13 mouse cellular contexts compared by ENCODE assay signal in genomic region chr2:74658667-74659371, GRCm38 (mm10). TPM values are rescaled to one million over a fixed set of nuclear protein-coding genes. Genes with fewer than 3 reads are reported as not detected.
DNase-seq lines count a peak whose midpoint lies in the region; ATAC-seq and TF ChIP-seq lines count a peak whose summit lies in the region.
"Had no signal": no experiment of that assay in that cellular context is flagged by ENCODE, and none has a peak within 500 bp of the region (broad histone marks: within the 10 kb centered on the region; RNA-seq: fewer than 3 reads in every experiment).

No protein-coding gene starts in this region.

- peak; percentile 85 for DNase-seq in heart, adult 11 months
- no peak for DNase-seq in heart, adult 8-10 months (ENCODE audit: low spot score)
- no peak for DNase-seq in midbrain, embryonic 11.5 days (ENCODE audit: low spot score, missing footprints)
- no peak for DNase-seq in layer of hippocampus, postnatal 25 days (ENCODE audit: extremely low spot score in 1 of 2, low spot score in 1 of 2)
- no peak for DNase-seq in natural killer cell, adult 2 months (ENCODE audit: low spot score in 2 of 2)
- no peak for DNase-seq in layer of hippocampus, adult 11-12 months (ENCODE audit: low spot score)
- DNase-seq: thymus, postnatal 36 days had no signal

- H3K27ac ChIP-seq in embryonic facial prominence, embryonic 15.5 days (replicated peaks), result no peak overlapping the region
- no peak overlapping the region; the same call in 1 of the 2 replicates for H3K27ac ChIP-seq in midbrain, embryonic 11.5 days (ENCODE audit: low read depth, low read length)
- H3K27ac ChIP-seq: heart, embryonic 15.5 days had no signal

- no peaks in the 10 kb centered on the region for H3K9me3 ChIP-seq in E14TG2a.4 (ENCODE audit: low read length)
- H3K9me3 ChIP-seq in embryonic facial prominence, embryonic 15.5 days (replicated peaks), result no peaks in the 10 kb centered on the region
- H3K9me3 ChIP-seq in midbrain, embryonic 11.5 days (ENCODE audit: control insufficient read depth, low read length), result no peaks in the 10 kb centered on the region
- H3K9me3 ChIP-seq: heart, embryonic 15.5 days had no signal

- H3K36me3 ChIP-seq in E14TG2a.4 (ENCODE audit: insufficient read depth, low read length), result no peaks in the 10 kb centered on the region
- no peaks in the 10 kb centered on the region for H3K36me3 ChIP-seq in embryonic facial prominence, embryonic 15.5 days
- H3K36me3 ChIP-seq in midbrain, embryonic 11.5 days (ENCODE audit: control insufficient read depth, insufficient read depth, low read length), result no peaks in the 10 kb centered on the region
- H3K36me3 ChIP-seq: heart, embryonic 15.5 days had no signal

- peaks cover 44% of the 10 kb centered on the region for H3K4me1 ChIP-seq in E14TG2a.4 (replicated peaks; ENCODE audit: low read depth, low read length)
- H3K4me1 ChIP-seq in embryonic facial prominence, embryonic 15.5 days, result peaks cover 34% of the 10 kb centered on the region
- peaks cover 7% of the 10 kb centered on the region for H3K4me1 ChIP-seq in midbrain, embryonic 11.5 days (ENCODE audit: control insufficient read depth, insufficient read depth, low read length)

- H3K27me3 ChIP-seq in E14TG2a.4 (ENCODE audit: insufficient read depth, low read length), result peaks cover 95% of the 10 kb centered on the region
- H3K27me3 ChIP-seq in embryonic facial prominence, embryonic 15.5 days, result peaks cover 95% of the 10 kb centered on the region
- peaks cover 97% of the 10 kb centered on the region for H3K27me3 ChIP-seq in midbrain, embryonic 11.5 days (ENCODE audit: control insufficient read depth, insufficient read depth, low read length)

- 3% methylated on average over 47 of the region's 47 CpGs for WGBS in embryonic facial prominence, embryonic 15.5 days
- under 1% methylated on average over 47 of the region's 47 CpGs for WGBS in midbrain, embryonic 11.5 days

- peak overlapping the region; percentile 15; the same call in 1 of the 2 replicates for H3K4me2 ChIP-seq in embryonic facial prominence, embryonic 15.5 days (replicated peaks)
- no peak overlapping the region for H3K4me2 ChIP-seq in midbrain, embryonic 11.5 days
- H3K4me2 ChIP-seq: heart, embryonic 15.5 days had no signal

- no peak for TF ChIP-seq CTCF in E14TG2a.4 (conservative IDR thresholded peaks at IDR 0.05; ENCODE audit: low read length)

- ATAC-seq in embryonic facial prominence, embryonic 15.5 days (ENCODE audit: insufficient number of reproducible peaks, low FRiP score, low TSS enrichment, low read depth), result no peak
- ATAC-seq in midbrain, embryonic 11.5 days (ENCODE audit: low FRiP score), result no peak

- H3K4me3 ChIP-seq in E14TG2a.4 (replicated peaks; ENCODE audit: low read length), result peak overlapping the region; percentile 35; the same call in 1 of the 2 replicates
- H3K4me3 ChIP-seq in embryonic facial prominence, embryonic 15.5 days (replicated peaks), result peak overlapping the region; percentile 12; the same call in 1 of the 2 replicates
- H3K4me3 ChIP-seq in midbrain, embryonic 11.5 days (ENCODE audit: low read depth, low read length), result peak overlapping the region; percentile 9
- H3K4me3 ChIP-seq: heart, embryonic 15.5 days had no signal

- no peak overlapping the region for H3K9ac ChIP-seq in embryonic facial prominence, embryonic 15.5 days
- peak overlapping the region; percentile 36; the same call in 1 of the 2 replicates for H3K9ac ChIP-seq in midbrain, embryonic 11.5 days (ENCODE audit: low read length)
- H3K9ac ChIP-seq: heart, embryonic 15.5 days had no signal

RNA-seq across cellular contexts. Expression of gene Evx2, which starts 0.5 kb away (rescaled TPM):
- total RNA-seq in heart, adult 8-10 months (2022), result not detected
- polyA plus RNA-seq in embryonic facial prominence, embryonic 15.5 days (2015; fragmentation: Nextera tagmentation; extraction: Ambion mirVana), result not detected in 2 replicates
- polyA plus RNA-seq in midbrain, embryonic 11.5 days (2014; fragmentation: Nextera tagmentation; extraction: Ambion mirVana), result 1.5 and 1.9 TPM in 2 replicates
- not detected for total RNA-seq in layer of hippocampus, postnatal 25 days (2021)
- total RNA-seq: adrenal gland, adult 18-20 months; liver, adult 2 months; neutrophil, adult 5-6 weeks had no signal
- polyA plus RNA-seq: heart, embryonic 15.5 days; liver, adult 2 months had no signal

RNA-seq across cellular contexts. Expression of gene Hoxd13, which starts 9.3 kb away (rescaled TPM):
- total RNA-seq in heart, adult 8-10 months (2022), result not detected
- not detected in 2 replicates for polyA plus RNA-seq in embryonic facial prominence, embryonic 15.5 days (2015; fragmentation: Nextera tagmentation; extraction: Ambion mirVana)
- not detected in 2 replicates for polyA plus RNA-seq in midbrain, embryonic 11.5 days (2014; fragmentation: Nextera tagmentation; extraction: Ambion mirVana)
- total RNA-seq in layer of hippocampus, postnatal 25 days (2021), result not detected
- total RNA-seq: adrenal gland, adult 18-20 months; liver, adult 2 months; neutrophil, adult 5-6 weeks had no signal
- polyA plus RNA-seq: heart, embryonic 15.5 days; liver, adult 2 months had no signal

RNA-seq across cellular contexts. Expression of gene Hoxd12, which starts 16.0 kb away (rescaled TPM):
- not detected for total RNA-seq in heart, adult 8-10 months (2022)
- not detected in 2 replicates for polyA plus RNA-seq in embryonic facial prominence, embryonic 15.5 days (2015; fragmentation: Nextera tagmentation; extraction: Ambion mirVana)
- not detected in 2 replicates for polyA plus RNA-seq in midbrain, embryonic 11.5 days (2014; fragmentation: Nextera tagmentation; extraction: Ambion mirVana)
- not detected for total RNA-seq in layer of hippocampus, postnatal 25 days (2021)
- total RNA-seq: adrenal gland, adult 18-20 months; liver, adult 2 months; neutrophil, adult 5-6 weeks had no signal
- polyA plus RNA-seq: heart, embryonic 15.5 days; liver, adult 2 months had no signal

RNA-seq across cellular contexts. Expression of gene Hoxd11, which starts 20.5 kb away (rescaled TPM):
- total RNA-seq in heart, adult 8-10 months (2022), result not detected
- not detected in 2 replicates for polyA plus RNA-seq in embryonic facial prominence, embryonic 15.5 days (2015; fragmentation: Nextera tagmentation; extraction: Ambion mirVana)
- not detected in 2 replicates for polyA plus RNA-seq in midbrain, embryonic 11.5 days (2014; fragmentation: Nextera tagmentation; extraction: Ambion mirVana)
- not detected for total RNA-seq in layer of hippocampus, postnatal 25 days (2021)
- total RNA-seq: adrenal gland, adult 18-20 months; liver, adult 2 months; neutrophil, adult 5-6 weeks had no signal
- polyA plus RNA-seq: heart, embryonic 15.5 days; liver, adult 2 months had no signal

RNA-seq across cellular contexts. Expression of gene Hoxd10, which starts 32.9 kb away (rescaled TPM):
- under 1 TPM in 1 of 4 experiments, not detected in 3; 0.12 TPM for total RNA-seq in heart, adult 8-10 months (2022)
- 0.57 and 0.76 TPM in 2 replicates for polyA plus RNA-seq in embryonic facial prominence, embryonic 15.5 days (2015; fragmentation: Nextera tagmentation; extraction: Ambion mirVana)
- not detected in 2 replicates for polyA plus RNA-seq in midbrain, embryonic 11.5 days (2014; fragmentation: Nextera tagmentation; extraction: Ambion mirVana)
- total RNA-seq in layer of hippocampus, postnatal 25 days (2021), result not detected
- total RNA-seq: adrenal gland, adult 18-20 months; liver, adult 2 months; neutrophil, adult 5-6 weeks had no signal
- polyA plus RNA-seq: heart, embryonic 15.5 days; liver, adult 2 months had no signal
